Mouse (Mus musculus): ENCODE measurements around the gene Smug1. TPM values are rescaled to one million over a fixed set of nuclear protein-coding genes. Genes with fewer than 3 reads are reported as not detected.
A peak's percentile ranks its signal among the peaks of the same experiment; 100 is the strongest.

Smug1 gene
- 10 to 100 TPM; 14.0 to 19.9 TPM for total RNA-seq (2021)
- long read RNA-seq, experiment 1, partial matches to known transcripts, result 5 of 6 reads
- long read RNA-seq, experiment 1, other reads (novel, unspliced or antisense), result 1 of 6 reads
- long read RNA-seq, experiment 2, partial matches to known transcripts, result 8 of 12 reads
- long read RNA-seq, experiment 2, other reads (novel, unspliced or antisense), result 3 of 12 reads

- no peak for DNase-seq
These were observed at the start of gene Smug1 for GRCm38 (mm10) chr15:103167042-103167615. Gene Smug1 (minus strand): TSS chr15:103167092.

GRCm38 (mm10) chr15:103216052-103216451 lies 49.2 kb upstream of the Smug1 start:
- DNase-seq, result no peak

GRCm38 (mm10) chr15:103214971-103215907 lies 48.3 kb upstream of the Smug1 start:
- peak; percentile 92 for DNase-seq

- no peak for DNase-seq
These were observed 47.3 kb upstream of the Smug1 start for GRCm38 (mm10) chr15:103214149-103214548.

- DNase-seq, result no peak
These were observed 38.3 kb upstream of the Smug1 start for GRCm38 (mm10) chr15:103205156-103205555.

- DNase-seq, result no peak
These were observed 35.3 kb upstream of the Smug1 start for GRCm38 (mm10) chr15:103202088-103202793.

- no peak for DNase-seq
These were observed 30.9 kb upstream of the Smug1 start for GRCm38 (mm10) chr15:103197785-103198184.

GRCm38 (mm10) chr15:103196835-103197234 lies 29.9 kb upstream of the Smug1 start:
- DNase-seq, result no peak

GRCm38 (mm10) chr15:103193606-103194005 lies 26.7 kb upstream of the Smug1 start:
- no peak for DNase-seq

- DNase-seq, result peak; percentile 77
These were observed 23.9 kb upstream of the Smug1 start for GRCm38 (mm10) chr15:103190531-103191462.

GRCm38 (mm10) chr15:103190083-103190482 lies 23.2 kb upstream of the Smug1 start:
- DNase-seq, result no peak

GRCm38 (mm10) chr15:103187803-103188202 lies 20.9 kb upstream of the Smug1 start:
- DNase-seq, result no peak

GRCm38 (mm10) chr15:103185462-103186198 lies 18.7 kb upstream of the Smug1 start:
- peak; percentile 74 for DNase-seq

GRCm38 (mm10) chr15:103183651-103184610 lies 17.0 kb upstream of the Smug1 start:
- peak; percentile 45 for DNase-seq

GRCm38 (mm10) chr15:103183135-103183534 lies 16.2 kb upstream of the Smug1 start:
- DNase-seq, result peak; percentile 76

- DNase-seq, result peak; percentile 93
These were observed 15.4 kb upstream of the Smug1 start for GRCm38 (mm10) chr15:103182166-103182790.

GRCm38 (mm10) chr15:103180406-103180805 lies 13.5 kb upstream of the Smug1 start:
- DNase-seq, result no peak

GRCm38 (mm10) chr15:103178767-103179166 lies 11.9 kb upstream of the Smug1 start:
- no peak for DNase-seq

GRCm38 (mm10) chr15:103178137-103178536 lies 11.2 kb upstream of the Smug1 start:
- peak; percentile 60 for DNase-seq
